Mouse (Mus musculus) hematopoietic stem cell, adult 5-6 weeks (primary cell): ENCODE results near the gene Slc30a2. TPM values are rescaled to one million over a fixed set of nuclear protein-coding genes. Genes with fewer than 3 reads are reported as not detected.
"Not testable (repeated sequence)": the region's sequence is repeated elsewhere in the genome, so short reads cannot be mapped to it uniquely, and the experiment has no call there.

ENCODE experiments used
- ATAC-seq, 2 experiments: fragments of 125-278 bp in 1 of 2; replicated peaks in 1 of 2; 2 replicates each; pipeline ENCODE4 v1.8.0; 2016 to 2017; ENCODE audit warnings: inconsistent platforms in 2 of 2, mild to moderate bottlenecking in 2 of 2, moderate number of reproducible peaks in 2 of 2, low read depth in 1 of 2, moderate TSS enrichment in 1 of 2; ENCODE audit not compliant: low FRiP score in 2 of 2, poor library complexity in 2 of 2, severe bottlenecking in 2 of 2, insufficient read depth in 1 of 2, low TSS enrichment in 1 of 2
- total RNA-seq: library from RNA; stranded (forward); fragments of 172-1452, 232-1000 nt; gene quantifications from 2 replicates; pipeline ENCODE4 v1.2.3, GENCODE M21; 2017

Gene Slc30a2
- total RNA-seq, 1 experiment from 2014 or later, result not detected

GRCm38 (mm10) chr4:134314876-134315275 is 28.1 kb upstream of the Slc30a2 start, which contains the start of gene Trim63:
Trim63 (plus strand) TSS chr4:134315120.
- ATAC-seq, result no peak

- ATAC-seq, result no peak
Measured at GRCm38 (mm10) chr4:134315470-134315869, 27.5 kb upstream of the Slc30a2 start.

GRCm38 (mm10) chr4:134316390-134316789 is 26.6 kb upstream of the Slc30a2 start:
- ATAC-seq, result no peak; a peak in 2 of 4 replicates

GRCm38 (mm10) chr4:134319074-134319473 is 23.9 kb upstream of the Slc30a2 start:
- no peak for ATAC-seq

- ATAC-seq, result no peak
Measured at GRCm38 (mm10) chr4:134319674-134320073, 23.3 kb upstream of the Slc30a2 start.

- ATAC-seq, result no peak
Measured at GRCm38 (mm10) chr4:134321524-134321923, 21.5 kb upstream of the Slc30a2 start.

- ATAC-seq, result no peak
Measured at GRCm38 (mm10) chr4:134324655-134325054, 18.3 kb upstream of the Slc30a2 start.

- ATAC-seq, result no peak
Measured at GRCm38 (mm10) chr4:134326859-134327530, 16.0 kb upstream of the Slc30a2 start.

- no peak for ATAC-seq
Measured at GRCm38 (mm10) chr4:134328151-134328550, 14.8 kb upstream of the Slc30a2 start.

- ATAC-seq, result no peak
Measured at GRCm38 (mm10) chr4:134328832-134329231, 14.1 kb upstream of the Slc30a2 start.

- ATAC-seq, result no peak
Measured at GRCm38 (mm10) chr4:134330281-134330680, 12.7 kb upstream of the Slc30a2 start.

GRCm38 (mm10) chr4:134341231-134341630 is 1.8 kb upstream of the Slc30a2 start:
- ATAC-seq, result not testable (repeated sequence)

GRCm38 (mm10) chr4:134342213-134342779 is 685 bp upstream of the Slc30a2 start:
- peak; percentile 15 to 32; a peak in 3 of 4 replicates for ATAC-seq

GRCm38 (mm10) chr4:134344620-134345019 is 1.6 kb downstream of the Slc30a2 start:
- no peak for ATAC-seq

GRCm38 (mm10) chr4:134345802-134346201 is 2.8 kb downstream of the Slc30a2 start:
- ATAC-seq, result no peak

GRCm38 (mm10) chr4:134348078-134348477 is 5.1 kb downstream of the Slc30a2 start:
- no peak for ATAC-seq

GRCm38 (mm10) chr4:134348545-134348944 is 5.6 kb downstream of the Slc30a2 start:
- no peak for ATAC-seq

- ATAC-seq, result no peak
Measured at GRCm38 (mm10) chr4:134349829-134350228, 6.8 kb downstream of the Slc30a2 start.

- ATAC-seq, result no peak
Measured at GRCm38 (mm10) chr4:134350641-134351040, 7.7 kb downstream of the Slc30a2 start.
